Mouse (Mus musculus) heart, embryonic 14.5 days (tissue): Measurements from ENCODE around the gene Tpk1. TPM values are rescaled to one million over a fixed set of nuclear protein-coding genes. Genes with fewer than 3 reads are reported as not detected.

ENCODE experiments used
- ATAC-seq: fragments of 200-750 bp; cut with Nextera tagmentation; 2 replicates; pipeline ENCODE4 v1.8.0; 2017; ENCODE audit warnings: low read depth, moderate TSS enrichment; ENCODE audit not compliant: insufficient number of reproducible peaks, insufficient read depth, low FRiP score
- H3K27ac ChIP-seq, 2 experiments: fragments of 200-500 bp in 1 of 2; fragments of 300-500 bp in 1 of 2; sonication (generic) in 1 of 2; replicated peaks in 1 of 2; 2 replicates each; pipeline ENCODE4 v1.5.1; 2012 to 2014; ENCODE audit warnings: low read depth in 2 of 2, low read length in 2 of 2, control low read depth in 1 of 2, mild to moderate bottlenecking in 1 of 2, mixed read lengths in 1 of 2; ENCODE audit not compliant: control insufficient read depth in 1 of 2, insufficient read depth in 1 of 2
- H3K27me3 ChIP-seq: fragments of 300-500 bp; sonication (generic); 2 replicates; pipeline ENCODE4 v1.6.1; 2014; ENCODE audit warnings: mild to moderate bottlenecking, low read length, control low read depth; ENCODE audit not compliant: control insufficient read depth, insufficient read depth
- H3K36me3 ChIP-seq: fragments of 300-500 bp; sonication (generic); 2 replicates; pipeline ENCODE4 v1.6.1; 2014; ENCODE audit warnings: mild to moderate bottlenecking, control low read depth, low read length, mixed read lengths; ENCODE audit not compliant: control insufficient read depth, insufficient read depth
- H3K4me1 ChIP-seq, 2 experiments: fragments of 200-500 bp in 1 of 2; fragments of 300-500 bp in 1 of 2; sonication (generic) in 1 of 2; 2 replicates each; pipeline ENCODE4 v1.6.1; 2012 to 2014; ENCODE audit warnings: low read length in 2 of 2, control low read depth in 1 of 2, mixed read lengths in 1 of 2; ENCODE audit not compliant: control insufficient read depth in 2 of 2, insufficient read depth in 2 of 2
- H3K4me2 ChIP-seq: fragments of 300-500 bp; sonication (generic); 2 replicates; pipeline ENCODE4 v1.6.1; 2014; ENCODE audit warnings: mild to moderate bottlenecking, low read length
- H3K4me3 ChIP-seq, 2 experiments: fragments of 200-500 bp in 1 of 2; fragments of 300-500 bp in 1 of 2; sonication (generic) in 1 of 2; 2 replicates each; pipeline ENCODE4 v1.5.1; 2012 to 2014; ENCODE audit warnings: low read length in 2 of 2, mild to moderate bottlenecking in 2 of 2, control low read depth in 1 of 2, low read depth in 1 of 2, moderate library complexity in 1 of 2; ENCODE audit not compliant: control insufficient read depth in 1 of 2, insufficient read depth in 1 of 2
- H3K9ac ChIP-seq: fragments of 300-500 bp; sonication (generic); 2 replicates; pipeline ENCODE4 v1.6.1; 2014; ENCODE audit warnings: mild to moderate bottlenecking, low read length
- H3K9me3 ChIP-seq: fragments of 300-500 bp; sonication (generic); 2 replicates; pipeline ENCODE4 v1.6.1; 2016; ENCODE audit warnings: low read length, control low read depth; ENCODE audit not compliant: control insufficient read depth
- WGBS: fragments of 180-500 bp; shearing (Covaris S2); extraction: QIAGEN DNeasy Blood & Tissue Kit; methylation state at CpG from one replicate; pipeline ENCODE4 v1.1.7; 2014; 5-methylcytosine and 5-hydroxymethylcytosine counted together
- polyA plus RNA-seq: library from polyadenylated mRNA; unstranded; fragments of >200 nt; fragmentation: Nextera tagmentation; extraction: Ambion mirVana; gene quantifications from 2 replicates; pipeline ENCODE4 v1.2.1, GENCODE M21; 2014

Tpk1 gene
- polyA plus RNA-seq, 1 experiment from 2014 or later = 8.6 TPM

GRCm38 (mm10) chr6:43347637-43348036 lies 318.4 kb downstream of the Tpk1 start:
- no peak overlapping the region for H3K4me3 ChIP-seq
- no peak overlapping the region for H3K4me2 ChIP-seq
- no peak overlapping the region for H3K27ac ChIP-seq
- 88% methylated on average over 1 of the region's 1 CpGs for WGBS
- H3K9ac ChIP-seq = no peak overlapping the region
- no peaks in the 10 kb centered on the region for H3K4me1 ChIP-seq
- no peak for ATAC-seq
- H3K27me3 ChIP-seq = no peaks in the 10 kb centered on the region
- no peaks in the 10 kb centered on the region for H3K36me3 ChIP-seq
- no peaks in the 10 kb centered on the region for H3K9me3 ChIP-seq

DNA sequence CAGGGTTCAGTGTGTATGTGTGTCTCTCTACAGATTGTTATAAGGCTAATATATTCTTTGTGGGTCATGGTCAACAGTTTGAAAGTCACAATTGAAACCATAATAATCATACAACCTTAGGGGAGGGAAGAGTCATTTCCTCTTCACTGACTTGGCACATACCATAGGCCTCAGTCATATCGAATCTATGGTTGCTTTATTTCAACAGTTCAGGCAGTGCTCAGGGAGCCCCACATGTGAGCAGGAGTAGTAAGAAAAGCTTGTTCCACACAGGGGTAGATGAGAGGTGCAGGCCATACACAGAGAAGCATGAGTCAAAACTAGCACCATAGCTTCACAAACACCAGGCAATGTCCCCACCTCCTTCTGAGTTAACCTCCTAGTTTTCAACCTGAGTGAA lies 323.1 kb downstream of the Tpk1 start:
- no peak overlapping the region for H3K27ac ChIP-seq
- H3K9ac ChIP-seq = no peak overlapping the region
- H3K36me3 ChIP-seq = no peaks in the 10 kb centered on the region
- H3K4me3 ChIP-seq = no peak overlapping the region
- no peaks in the 10 kb centered on the region for H3K9me3 ChIP-seq
- no peak overlapping the region for H3K4me2 ChIP-seq
- H3K4me1 ChIP-seq = peaks cover 0 to 3% of the 10 kb centered on the region in 2 experiments; a peak in 2 of 4 replicates
- WGBS = 54% methylated on average over 1 of the region's 1 CpGs
- no peak for ATAC-seq
- H3K27me3 ChIP-seq = no peaks in the 10 kb centered on the region

DNA sequence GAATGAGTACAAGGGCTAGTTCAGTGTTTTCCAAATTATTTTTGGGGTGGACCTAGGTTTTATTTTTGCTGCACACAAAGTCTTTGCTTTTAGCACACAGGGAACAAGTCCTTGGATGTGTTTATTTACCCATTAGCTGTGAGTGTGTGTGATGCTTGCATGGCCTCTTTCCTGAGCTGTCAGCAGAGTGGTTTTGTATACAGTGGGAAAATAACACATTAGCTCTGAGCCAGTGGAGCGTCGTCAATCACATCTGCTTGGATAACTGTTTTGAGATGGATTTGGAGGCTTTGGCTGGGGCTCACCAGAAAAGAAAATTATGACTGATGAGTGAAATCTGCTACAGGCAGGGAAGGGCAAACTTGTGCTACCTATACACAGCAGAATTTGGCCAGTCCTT lies 323.7 kb downstream of the Tpk1 start:
- no peaks in the 10 kb centered on the region for H3K27me3 ChIP-seq
- ATAC-seq = no peak
- H3K9ac ChIP-seq = no peak overlapping the region
- no peaks in the 10 kb centered on the region for H3K9me3 ChIP-seq
- 54% methylated on average over 2 of the region's 2 CpGs for WGBS
- H3K4me2 ChIP-seq = no peak overlapping the region
- no peak overlapping the region for H3K27ac ChIP-seq
- peaks cover 4 to 5% of the 10 kb centered on the region in 2 experiments for H3K4me1 ChIP-seq
- H3K4me3 ChIP-seq = no peak overlapping the region
- H3K36me3 ChIP-seq = no peaks in the 10 kb centered on the region

- H3K4me1 ChIP-seq = peaks cover 6 to 11% of the 10 kb centered on the region in 2 experiments
- H3K27ac ChIP-seq = no peak overlapping the region
- H3K9me3 ChIP-seq = no peaks in the 10 kb centered on the region
- H3K9ac ChIP-seq = no peak overlapping the region
- no peak overlapping the region for H3K4me3 ChIP-seq
- H3K36me3 ChIP-seq = no peaks in the 10 kb centered on the region
- no peak for ATAC-seq
- H3K27me3 ChIP-seq = no peaks in the 10 kb centered on the region
- WGBS = 71% methylated on average over 2 of the region's 2 CpGs
- no peak overlapping the region for H3K4me2 ChIP-seq
Observed at GRCm38 (mm10) chr6:43338804-43339203, 327.3 kb downstream of the Tpk1 start.

- 30% methylated on average over 10 of the region's 10 CpGs for WGBS
- Histone ChIP-seq H3K4me2 (peak overlapping the region; percentile 28), H3K27ac (no peak overlapping the region)
Observed at GRCm38 (mm10) chr6:43337491-43337961, 328.6 kb downstream of the Tpk1 start.

GRCm38 (mm10) chr6:43335619-43336234 lies 330.4 kb downstream of the Tpk1 start:
- Histone ChIP-seq H3K9me3 (no peaks in the 10 kb centered on the region), H3K4me1 (peaks cover 6 to 11% of the 10 kb centered on the region in 2 experiments), H3K9ac (no peak overlapping the region), H3K27me3 (no peaks in the 10 kb centered on the region), H3K4me2 (no peak overlapping the region), H3K27ac (no peak overlapping the region), H3K4me3 (no peak overlapping the region), H3K36me3 (no peaks in the 10 kb centered on the region)
- WGBS = 74% methylated on average over 3 of the region's 3 CpGs
- no peak for ATAC-seq

More at GRCm38 (mm10) chr6:43337491-43337961, 328.6 kb downstream of the Tpk1 start:
- H3K4me1 ChIP-seq = peaks cover 6 to 11% of the 10 kb centered on the region in 2 experiments
- no peaks in the 10 kb centered on the region for H3K9me3 ChIP-seq
- no peaks in the 10 kb centered on the region for H3K36me3 ChIP-seq
- peak; percentile 75 for ATAC-seq
- no peak overlapping the region for H3K9ac ChIP-seq
- no peak overlapping the region for H3K4me3 ChIP-seq
- no peaks in the 10 kb centered on the region for H3K27me3 ChIP-seq

DNA sequence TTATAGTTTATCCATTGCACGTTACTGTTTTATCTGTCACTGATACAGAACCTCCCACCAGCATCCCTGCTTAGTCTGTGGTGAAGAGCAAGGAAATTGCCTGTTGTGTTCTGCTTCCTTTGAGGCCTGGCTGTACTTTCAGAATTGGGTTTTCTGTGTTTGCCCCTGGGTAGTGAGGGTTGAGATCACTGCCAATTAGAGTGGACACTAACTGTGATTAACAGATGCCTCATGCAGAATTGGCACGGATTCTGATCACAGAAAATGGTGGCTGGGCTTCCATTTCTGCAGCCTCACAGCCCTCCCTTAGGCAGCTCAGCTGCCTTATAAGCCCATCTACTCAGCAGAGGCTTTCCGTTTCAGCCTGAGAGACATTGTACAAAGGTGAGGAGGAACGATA lies 332.6 kb downstream of the Tpk1 start:
- Histone ChIP-seq H3K4me1 (peaks cover 6 to 11% of the 10 kb centered on the region in 2 experiments), H3K4me2 (no peak overlapping the region), H3K27ac (no peak overlapping the region), H3K4me3 (no peak overlapping the region), H3K36me3 (no peaks in the 10 kb centered on the region), H3K9me3 (no peaks in the 10 kb centered on the region), H3K27me3 (no peaks in the 10 kb centered on the region), H3K9ac (no peak overlapping the region)
- ATAC-seq = no peak
- WGBS = 57% methylated on average over 4 of the region's 4 CpGs
